Mouse (Mus musculus) granulocyte monocyte progenitor cell, adult 5-6 weeks (primary cell): ENCODE data around the gene Troap. TPM values are rescaled to one million over a fixed set of nuclear protein-coding genes. Genes with fewer than 3 reads are reported as not detected.
A peak's percentile ranks its signal among the peaks of the same experiment; 100 is the strongest.
"Not testable (repeated sequence)": the region's sequence is repeated elsewhere in the genome, so short reads cannot be mapped to it uniquely, and the experiment has no call there.

ENCODE experiments used
- ATAC-seq: replicated peaks from 2 replicates; pipeline ENCODE4 v1.8.0; 2016; ENCODE audit warnings: mild to moderate bottlenecking, moderate TSS enrichment, inconsistent platforms; ENCODE audit not compliant: poor library complexity, severe bottlenecking
- total RNA-seq, 2 experiments: library from RNA; stranded (forward) in 1 of 2; stranded (reverse) in 1 of 2; fragments of 200-712, 200-1000 nt in 1 of 2; fragments of >200 nt in 1 of 2; fragmentation: Nextera tagmentation in 1 of 2; gene quantifications; 2 replicates each; pipeline ENCODE4 v1.2.3; 2014 to 2017

The Troap gene
- total RNA-seq, 2 experiments from 2014 or later = 21.5 to 44.6 TPM

DNA sequence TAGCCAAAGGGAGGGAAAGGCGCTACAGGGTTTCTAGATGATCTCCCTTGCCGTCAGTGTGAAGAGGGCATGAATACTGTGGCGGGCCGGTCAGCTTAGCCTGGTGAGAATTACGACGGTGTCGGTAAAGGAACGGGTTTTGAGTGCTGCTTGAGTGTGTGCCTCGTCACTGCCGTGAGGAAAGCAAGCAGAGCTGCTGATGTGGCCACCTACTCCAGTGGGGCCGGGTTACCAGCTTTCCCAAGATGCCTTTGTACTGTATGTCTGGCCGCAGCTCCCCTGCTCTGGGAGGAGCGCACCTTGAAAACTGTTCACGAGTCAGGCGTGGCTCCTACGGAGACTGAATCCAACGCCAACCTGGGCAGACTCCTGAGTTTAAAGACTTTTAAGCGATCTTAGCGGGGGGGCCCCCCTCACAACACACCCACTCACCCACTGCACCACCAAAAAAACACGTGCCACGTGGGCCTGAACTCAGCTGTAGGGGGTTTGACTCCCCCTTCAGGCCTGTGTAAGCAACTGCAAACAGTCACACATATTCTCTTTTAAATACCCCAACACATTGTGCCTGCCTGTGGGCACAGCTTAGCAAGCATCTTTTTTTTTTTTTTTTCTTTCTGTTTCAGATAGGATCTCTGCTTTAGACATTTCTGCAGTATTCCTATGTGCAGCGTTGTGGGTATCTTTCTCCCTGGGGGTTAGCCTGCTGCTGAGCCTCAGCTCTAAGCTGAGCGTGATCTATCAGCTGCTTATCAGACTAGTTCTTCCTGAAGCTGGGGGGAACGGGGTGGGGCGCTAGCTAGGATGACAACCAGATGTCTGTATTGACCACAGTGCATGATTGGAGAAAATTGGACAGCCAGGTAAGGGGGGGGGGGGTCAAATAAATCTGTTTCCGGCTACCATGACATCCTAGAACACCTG, 34.1 kb upstream of the Troap start:
- peak; percentile 61 for ATAC-seq

DNA sequence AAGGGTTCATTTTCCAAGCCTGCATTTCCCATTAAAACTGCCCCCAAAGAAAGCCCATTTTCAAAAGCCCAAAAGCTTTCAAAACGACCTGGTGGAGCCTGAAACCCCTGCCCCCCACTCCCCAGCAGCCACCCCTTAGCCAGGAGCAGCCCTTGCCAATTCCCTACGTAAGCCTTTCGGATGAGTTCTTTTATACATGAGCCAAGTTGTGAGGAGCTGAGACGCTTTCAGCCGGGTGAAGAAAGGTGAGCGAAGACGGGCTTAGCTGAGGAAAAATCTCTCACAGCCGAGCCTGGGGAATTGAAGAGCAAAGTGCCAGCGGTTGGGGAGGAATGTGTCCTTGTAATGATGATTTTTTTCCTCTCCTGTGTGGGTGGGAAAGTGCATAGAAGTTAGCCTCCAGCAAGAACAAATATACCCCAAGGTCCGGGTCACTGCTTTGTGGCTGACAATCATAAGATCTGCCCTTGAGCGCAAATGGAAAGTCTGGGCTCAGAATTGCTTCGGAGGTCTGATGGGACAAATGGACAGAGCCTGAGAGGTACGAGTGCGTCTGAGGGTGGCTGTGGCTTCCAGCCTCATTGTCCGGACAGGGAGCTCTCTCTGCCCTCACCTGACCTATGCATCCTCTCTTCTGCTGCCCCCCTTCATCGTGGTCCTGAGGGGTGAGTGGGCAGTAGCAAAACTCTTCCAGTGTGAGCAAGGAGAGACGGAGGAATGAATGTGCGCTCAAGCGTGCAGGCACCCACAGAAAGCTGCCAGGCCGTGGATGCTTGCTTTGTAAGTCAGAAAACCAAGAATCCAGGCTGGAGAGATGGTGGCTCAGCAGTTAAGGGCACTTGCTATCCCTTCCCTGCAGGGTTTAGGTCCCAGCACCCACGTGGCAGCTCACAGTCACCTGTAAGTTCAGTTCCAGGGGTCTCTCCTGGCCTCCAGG, 33.2 kb upstream of the Troap start:
- ATAC-seq = no peak

DNA sequence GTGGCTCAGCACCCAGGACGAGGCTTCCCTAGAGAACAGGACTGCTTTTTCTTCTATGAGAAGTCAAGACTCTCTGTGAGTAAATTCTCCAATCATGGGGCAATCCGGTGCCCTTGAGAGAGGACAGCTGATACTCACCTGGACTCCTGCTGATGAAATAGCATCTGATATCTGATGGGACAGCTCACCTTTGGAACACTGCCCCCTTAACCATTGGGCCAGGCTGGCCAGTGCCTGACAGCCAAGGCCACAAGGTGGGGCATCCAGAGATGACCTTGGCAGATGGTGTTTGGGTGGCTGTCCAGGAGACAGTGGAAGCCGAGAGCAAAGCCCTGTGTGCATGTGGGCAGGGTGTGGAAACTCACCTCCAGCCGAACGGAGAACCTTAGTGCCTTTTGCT, 32.0 kb upstream of the Troap start:
- ATAC-seq = no peak

DNA sequence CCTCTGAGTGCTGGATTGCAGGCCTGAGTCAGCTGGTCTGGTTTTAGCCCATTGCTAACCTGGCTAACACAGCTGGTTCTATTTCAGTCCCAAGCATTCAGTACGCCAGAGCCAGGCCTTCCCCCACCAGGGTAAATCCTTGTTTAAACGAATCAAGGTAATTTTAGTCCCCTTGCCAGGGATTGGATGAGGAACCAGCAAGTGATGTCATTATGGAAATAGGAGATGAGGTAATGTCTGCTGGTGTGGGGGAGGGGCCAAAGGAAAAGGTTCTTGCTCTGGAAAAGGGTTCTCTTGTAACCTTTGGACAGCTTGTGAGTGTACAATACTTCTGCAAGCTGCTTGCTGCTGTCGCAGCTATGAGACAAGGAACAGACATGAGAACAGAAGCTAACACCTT, 29.5 kb upstream of the Troap start:
- ATAC-seq = no peak

DNA sequence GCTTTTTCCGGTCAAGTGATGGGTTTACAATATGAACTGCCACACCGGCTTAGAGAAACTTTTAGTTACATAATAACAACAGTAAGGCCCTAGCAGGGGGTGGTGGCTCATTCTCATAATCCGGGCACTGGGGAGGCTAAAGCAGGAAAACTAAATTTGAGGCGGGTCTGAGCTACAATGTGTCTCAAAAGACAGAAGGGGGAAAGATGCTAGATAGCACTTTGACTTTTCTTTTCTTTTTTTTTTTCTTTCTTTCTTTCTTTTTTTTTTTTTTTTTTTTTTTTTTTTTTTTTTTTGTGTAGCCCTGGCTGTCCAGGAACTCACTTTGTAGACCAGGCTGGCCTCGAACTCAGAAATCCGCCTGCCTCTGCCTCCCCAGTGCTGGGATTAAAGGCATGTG, 28.6 kb upstream of the Troap start:
- not testable (repeated sequence) for ATAC-seq

DNA sequence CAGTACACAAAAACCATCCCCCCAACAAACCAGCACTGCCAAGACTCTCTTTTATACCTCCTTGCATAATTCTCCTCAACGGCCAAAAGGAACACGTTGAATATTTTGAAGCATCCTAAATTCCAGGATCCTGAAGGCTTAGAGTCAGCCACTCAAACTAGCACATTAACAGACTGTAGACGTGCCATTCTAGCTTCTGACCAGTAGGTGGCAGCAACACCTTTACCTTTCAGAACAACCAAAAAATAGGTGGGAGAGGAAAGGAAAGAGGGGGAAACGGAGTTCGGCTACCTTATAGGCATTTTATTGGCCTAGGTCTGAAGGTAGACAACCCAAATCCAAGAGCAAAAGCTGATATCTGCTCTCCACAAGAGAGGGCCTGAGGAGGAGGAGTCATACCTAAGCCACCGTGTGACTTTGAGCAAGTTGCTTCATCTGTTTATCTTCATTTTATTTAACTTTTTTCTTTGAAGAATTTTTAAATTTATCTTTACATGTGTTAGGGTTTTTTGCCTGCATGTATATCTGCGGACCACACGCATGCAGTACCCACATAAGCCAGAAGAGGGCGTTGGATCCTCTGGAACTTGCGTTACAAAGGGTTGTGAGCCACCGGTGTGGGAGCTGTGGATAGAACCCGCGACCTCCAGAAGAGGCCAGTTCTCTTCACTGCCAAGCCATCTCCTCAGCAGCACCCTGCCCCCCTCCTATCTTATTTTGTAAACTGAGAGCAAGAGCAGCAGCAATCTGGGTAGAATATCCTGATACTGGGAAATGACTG, 24.7 kb upstream of the Troap start:
- ATAC-seq = peak; percentile 61

DNA sequence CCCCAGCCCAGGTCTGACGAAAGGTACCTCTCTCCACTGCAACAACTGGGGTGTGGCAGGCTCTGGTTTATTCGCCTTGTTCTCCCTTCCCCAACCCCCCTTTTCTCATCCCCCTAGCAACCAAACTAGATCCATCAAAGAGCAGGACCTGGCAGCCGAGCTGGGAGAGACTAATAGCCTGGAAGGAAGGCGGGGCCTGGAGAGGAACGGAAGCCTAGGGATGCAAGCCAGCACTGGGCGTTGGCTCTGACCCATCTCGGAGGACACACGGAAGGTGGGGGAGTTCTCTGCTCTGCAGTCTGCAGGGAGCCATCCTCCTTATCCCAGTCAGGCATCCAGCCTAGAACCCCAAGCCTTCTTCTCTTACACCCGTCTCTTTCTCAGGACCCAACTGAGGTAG, 21.0 kb upstream of the Troap start:
- ATAC-seq = no peak

DNA sequence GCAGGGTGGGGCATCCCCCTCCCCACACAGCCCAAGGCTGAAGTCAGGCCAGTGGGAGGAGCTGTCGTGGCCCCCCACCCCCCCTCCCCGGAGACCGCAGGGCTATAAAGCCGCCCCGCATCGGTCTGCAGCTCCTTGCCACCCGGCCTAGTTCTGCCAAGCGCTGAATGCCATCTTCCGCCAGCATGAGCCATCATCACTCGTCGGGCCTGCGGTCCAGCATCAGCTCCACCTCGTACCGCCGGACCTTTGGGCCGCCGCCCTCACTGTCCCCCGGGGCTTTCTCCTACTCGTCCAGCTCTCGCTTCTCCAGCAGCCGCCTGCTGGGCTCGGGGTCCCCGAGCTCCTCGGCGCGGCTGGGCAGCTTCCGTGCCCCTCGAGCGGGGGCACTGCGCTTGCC, 19.3 kb upstream of the Troap start, which contains the start of gene Prph:
Gene Prph, plus strand, starts transcription at position 135 of the 400 bp plus-strand sequence.
- ATAC-seq = no peak

DNA sequence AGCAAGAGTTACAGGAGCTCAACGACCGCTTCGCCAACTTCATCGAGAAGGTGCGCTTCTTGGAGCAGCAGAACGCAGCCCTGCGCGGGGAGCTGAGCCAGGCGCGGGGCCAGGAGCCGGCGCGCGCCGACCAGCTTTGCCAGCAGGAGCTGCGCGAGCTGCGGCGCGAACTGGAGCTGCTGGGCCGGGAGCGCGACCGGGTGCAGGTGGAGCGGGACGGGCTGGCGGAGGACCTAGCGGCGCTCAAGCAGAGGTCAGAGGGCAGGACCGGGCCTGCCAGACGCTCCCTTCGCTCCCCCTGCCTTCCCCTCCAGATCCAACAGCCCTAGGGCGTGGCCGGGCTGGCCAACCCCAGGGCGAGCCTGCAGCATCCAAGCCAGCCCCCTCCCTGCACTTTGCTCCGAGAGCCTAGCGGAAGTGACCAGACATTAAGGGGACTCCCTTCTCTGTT, 18.8 kb upstream of the Troap start:
- peak; percentile 66 for ATAC-seq

DNA sequence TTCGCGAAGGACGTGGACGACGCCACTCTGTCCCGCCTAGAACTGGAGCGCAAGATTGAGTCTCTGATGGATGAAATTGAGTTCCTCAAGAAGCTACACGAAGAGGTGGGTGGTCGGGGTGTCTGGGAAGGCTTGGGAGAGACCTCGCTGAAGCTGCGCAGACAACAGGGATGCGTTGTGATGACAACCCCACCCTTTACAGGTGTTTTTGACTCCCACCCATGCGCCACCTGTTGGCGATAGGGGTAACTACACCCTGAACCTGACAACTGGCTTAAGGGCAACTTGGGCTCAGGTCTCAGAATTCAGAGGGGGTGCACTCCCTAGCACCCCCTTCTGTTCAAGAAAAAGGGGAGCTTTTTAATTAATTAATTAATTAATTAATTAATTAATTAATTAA, 18.0 kb upstream of the Troap start:
- ATAC-seq = no peak

DNA sequence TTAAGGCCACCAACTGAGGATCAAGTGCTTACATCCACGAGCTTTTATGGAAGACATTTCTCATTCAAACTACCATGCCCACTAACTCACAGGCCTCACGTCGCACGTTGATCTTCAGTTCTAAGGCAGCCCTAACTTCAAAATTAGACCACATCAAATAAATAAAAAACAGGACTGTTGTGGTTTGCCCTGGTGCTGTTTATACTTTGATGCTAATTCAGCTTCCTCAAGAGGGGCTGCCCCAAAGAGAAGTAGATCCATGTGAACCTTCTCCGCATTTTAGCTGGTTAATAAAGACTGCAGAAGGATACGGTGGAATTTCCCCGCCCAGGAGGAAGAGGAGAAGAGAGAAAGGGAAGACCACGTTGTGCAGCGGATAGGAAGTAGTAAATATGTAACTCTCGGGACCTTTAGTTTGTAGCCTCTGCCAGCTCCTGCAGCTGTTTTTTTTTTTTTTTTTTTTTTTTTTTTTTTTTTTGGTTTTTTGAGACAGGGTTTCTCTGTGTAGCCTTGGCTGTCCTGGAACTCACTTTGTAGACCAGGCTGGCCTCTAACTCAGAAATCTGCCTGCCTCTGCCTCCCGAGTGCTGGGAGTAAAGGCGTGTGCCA, 8.7 kb upstream of the Troap start:
- ATAC-seq = no peak

DNA sequence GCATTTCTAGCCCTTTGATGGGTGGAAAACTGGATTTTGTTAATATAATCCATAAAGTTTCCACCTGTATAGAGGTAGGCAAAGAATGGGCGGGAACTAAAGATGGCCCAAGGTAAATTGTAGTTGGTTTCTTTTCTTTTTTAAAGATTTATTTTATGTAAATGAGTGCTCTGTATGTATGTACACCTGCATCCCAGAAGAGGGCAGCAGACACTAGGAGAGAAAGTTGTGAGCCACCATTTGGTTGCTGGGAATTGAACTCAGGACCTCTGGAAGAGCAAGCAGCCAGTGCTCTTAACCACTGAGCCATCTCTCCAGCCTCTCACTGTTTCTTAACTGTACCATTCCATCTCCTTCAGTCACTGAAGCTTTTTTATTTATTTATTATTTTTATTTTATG, 2.4 kb upstream of the Troap start:
- ATAC-seq = no peak

DNA sequence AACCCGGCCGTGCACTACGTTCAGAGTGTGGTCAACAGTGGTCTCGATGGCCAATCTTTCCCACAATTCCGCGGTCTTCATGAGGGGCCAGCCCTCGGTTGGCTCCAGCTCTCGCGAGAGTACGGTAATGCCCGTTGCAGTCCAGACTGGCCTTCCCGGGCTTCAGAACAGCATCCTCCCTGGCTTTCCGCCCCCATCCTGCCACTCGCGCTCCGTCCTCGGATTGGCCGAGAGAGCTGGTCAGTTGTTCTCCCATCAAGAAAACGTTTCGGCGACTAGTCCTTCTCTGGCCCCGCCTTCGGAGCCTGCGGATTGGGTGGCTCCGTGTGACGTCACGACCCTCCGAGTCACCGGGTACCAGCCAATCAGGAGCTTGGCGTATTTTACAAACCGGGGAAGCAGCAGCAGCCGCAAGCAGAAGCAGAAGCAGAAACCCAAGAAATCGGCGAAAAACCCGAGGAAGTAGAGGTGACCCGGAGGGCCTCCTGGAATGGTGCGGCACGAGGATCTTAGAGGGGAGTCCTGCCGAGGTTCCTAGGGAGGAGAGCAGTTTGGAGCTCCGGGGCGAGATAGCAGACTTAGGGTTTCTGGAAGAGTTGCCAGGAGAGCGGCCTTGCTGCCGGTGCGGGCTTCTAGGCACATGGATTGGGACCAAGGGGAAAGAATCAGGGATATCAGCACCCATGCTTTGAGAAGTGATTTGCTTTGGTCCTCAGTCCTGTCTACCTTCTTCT, 392 bp downstream of the Troap start:
- peak; percentile 96 for ATAC-seq

DNA sequence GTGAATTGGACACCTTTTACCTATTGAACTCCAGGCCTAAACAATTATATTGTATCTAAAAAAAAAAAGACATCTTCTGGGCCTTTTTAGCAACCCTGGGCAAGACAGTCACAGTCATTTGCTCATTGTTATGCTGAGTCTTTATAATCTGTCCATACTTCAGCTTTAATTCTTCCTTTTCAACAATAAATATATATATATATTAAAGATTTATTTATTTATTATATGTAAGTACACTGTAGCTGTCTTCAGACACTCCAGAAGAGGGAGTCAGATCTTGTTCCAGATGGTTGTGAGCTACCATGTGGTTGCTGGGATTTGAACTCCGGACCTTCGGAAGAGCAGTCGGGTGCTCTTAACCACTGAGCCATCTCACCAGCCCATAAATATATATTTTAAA, 1.6 kb downstream of the Troap start:
- ATAC-seq = not testable (repeated sequence)

DNA sequence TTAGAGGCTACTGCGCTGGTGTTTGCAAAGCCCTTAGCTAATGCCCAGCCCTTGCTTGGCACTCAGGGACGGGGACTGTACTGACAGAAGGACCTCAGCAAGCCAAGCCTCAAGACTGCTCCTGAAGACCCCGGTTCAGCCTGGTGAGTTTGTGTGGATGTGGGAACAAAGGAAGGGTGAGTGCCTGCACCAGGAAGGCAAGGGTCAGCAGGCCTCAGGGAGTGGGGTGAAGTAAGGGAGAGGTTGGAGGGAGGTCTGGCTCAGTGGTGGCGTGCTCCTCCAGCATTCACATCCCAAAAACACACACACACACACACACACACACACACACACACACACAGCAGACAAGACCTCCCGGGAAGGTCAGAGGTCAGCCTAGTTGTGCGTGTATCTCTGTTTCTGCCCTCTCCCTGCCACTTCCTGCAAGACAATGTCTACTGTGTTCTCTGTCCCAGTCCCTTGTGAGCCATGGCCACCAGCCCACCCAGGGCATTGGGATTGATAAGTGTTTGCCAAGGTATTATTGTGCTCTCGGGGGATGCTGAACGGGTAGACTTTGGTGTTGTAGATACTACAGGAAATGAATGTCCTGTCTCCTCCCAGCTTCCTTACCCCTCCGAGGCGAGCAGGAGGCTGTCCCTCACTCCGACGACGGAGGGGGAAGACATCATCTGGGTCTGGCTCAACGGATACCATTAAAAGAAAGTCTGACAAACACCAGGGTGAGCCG, 4.0 kb downstream of the Troap start:
- ATAC-seq = no peak

DNA sequence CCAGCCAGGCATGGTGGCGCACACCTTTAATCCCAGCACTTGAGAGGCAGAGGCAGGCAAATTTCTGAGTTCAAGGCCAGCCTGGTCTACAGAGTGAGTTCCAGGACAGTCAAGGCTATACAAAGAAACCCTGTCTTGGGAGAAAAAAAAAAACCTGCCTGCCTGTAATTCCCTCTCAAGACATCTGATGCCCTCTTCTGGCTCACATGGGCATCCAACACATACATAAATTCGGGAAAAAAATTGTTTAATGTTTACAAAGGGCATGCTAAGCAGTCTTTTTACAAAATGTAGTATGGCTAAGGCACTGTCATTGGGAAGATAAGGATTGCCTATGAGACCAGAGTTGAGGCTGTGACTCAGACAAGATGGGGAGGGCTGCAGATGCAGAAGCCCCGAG, 5.4 kb downstream of the Troap start:
- ATAC-seq = no peak

DNA sequence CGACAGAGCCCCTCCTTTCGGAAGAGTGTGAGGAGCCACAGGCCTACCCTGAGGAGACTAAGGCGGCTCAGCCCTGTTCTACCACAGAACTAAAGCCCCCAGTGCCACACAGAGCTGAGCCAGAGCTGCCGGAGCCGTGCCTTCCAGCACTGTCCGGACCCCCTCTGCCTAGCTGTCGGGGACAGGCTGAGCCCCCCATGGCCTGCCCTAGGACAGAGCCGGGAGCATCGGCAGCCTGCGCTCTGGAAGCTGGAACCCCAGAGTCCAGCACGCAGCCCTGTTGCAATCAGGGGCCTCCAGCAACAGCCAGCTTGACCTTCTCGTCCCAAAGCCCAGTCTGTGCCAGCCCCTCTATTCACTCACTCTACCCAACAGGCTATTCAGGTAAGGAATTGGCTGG, 7.9 kb downstream of the Troap start:
- no peak for ATAC-seq

DNA sequence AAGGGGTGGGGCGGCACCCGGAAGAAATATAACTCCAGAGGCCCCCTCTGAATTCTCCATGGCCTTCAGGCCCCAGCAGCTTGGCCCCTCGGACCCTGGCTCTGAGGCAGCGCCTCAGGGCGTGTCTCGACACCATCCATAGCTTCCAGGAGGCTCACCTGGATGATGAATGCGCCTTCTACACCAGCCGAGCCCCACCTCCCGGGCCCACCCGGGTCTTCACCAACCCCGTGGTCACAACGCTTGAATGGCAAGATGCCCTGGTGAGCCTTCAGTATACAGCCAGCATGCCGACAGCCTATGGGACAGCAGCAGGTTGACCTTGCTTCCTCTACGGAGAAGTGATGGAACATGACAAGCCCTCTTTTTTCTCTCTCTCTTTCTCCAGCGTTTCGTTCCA, 8.5 kb downstream of the Troap start:
- no peak for ATAC-seq

DNA sequence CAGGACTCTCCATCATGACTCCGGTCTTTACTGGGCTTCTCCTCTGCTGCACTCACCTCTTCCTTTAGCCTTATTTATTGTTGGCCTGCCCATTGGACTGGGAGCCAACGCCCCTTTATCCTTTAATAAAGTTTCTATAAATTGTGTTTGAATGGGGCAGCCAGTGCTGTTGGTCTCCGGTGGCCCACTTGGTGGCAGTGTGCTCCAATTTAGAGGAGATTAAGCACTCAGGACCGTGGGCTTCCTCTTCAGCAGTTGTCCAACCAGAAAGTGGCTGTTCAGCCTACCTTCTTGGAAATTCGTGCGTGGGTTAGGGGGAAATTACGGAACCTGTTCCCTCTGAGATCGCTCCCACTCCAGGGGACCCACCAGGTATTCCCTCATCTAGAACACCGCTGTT, 8.9 kb downstream of the Troap start:
- ATAC-seq = peak; percentile 48; the same call in 1 of the 2 replicates
